Mouse (Mus musculus) spleen, adult 2 months (tissue): ENCODE measurements around the gene Ccdc87. TPM values are rescaled to one million over a fixed set of nuclear protein-coding genes. Genes with fewer than 3 reads are reported as not detected.
A peak's percentile ranks its signal among the peaks of the same experiment; 100 is the strongest.

ENCODE experiments used
- DNase-seq, 2 experiments: peaks; one replicate each; pipeline versions ENCODE4 v3.0.0 to v3.0.0-alpha.2; 2012 to 2021; ENCODE audit warnings: low spot score in 2 of 2, low read depth in 1 of 2
- H3K27ac ChIP-seq: fragments of 200-500 bp; 2 replicates; pipeline ENCODE4 v1.5.1; 2012; ENCODE audit warnings: low read length, inconsistent platforms; ENCODE audit not compliant: insufficient read depth
- H3K27me3 ChIP-seq: fragments of 200-500 bp; 2 replicates; pipeline ENCODE4 v1.6.1; 2012; ENCODE audit warnings: mild to moderate bottlenecking, moderate library complexity, low read length, inconsistent platforms; ENCODE audit not compliant: control insufficient read depth, insufficient read depth
- H3K36me3 ChIP-seq: fragments of 200-500 bp; 2 replicates; pipeline ENCODE4 v1.6.1; 2012; ENCODE audit warnings: mild to moderate bottlenecking, low read length, inconsistent platforms; ENCODE audit not compliant: control insufficient read depth, insufficient read depth
- H3K4me1 ChIP-seq: fragments of 200-500 bp; 2 replicates; pipeline ENCODE4 v1.6.1; 2011; ENCODE audit warnings: inconsistent platforms; ENCODE audit not compliant: control insufficient read depth, insufficient read depth, insufficient read length
- H3K4me3 ChIP-seq: fragments of 200-500 bp; 2 replicates; pipeline ENCODE4 v1.5.1; 2011; ENCODE audit warnings: mild to moderate bottlenecking, inconsistent platforms; ENCODE audit not compliant: insufficient read depth, insufficient read length; ENCODE audit errors: extremely low read depth
- CTCF ChIP-seq: fragments of 200-500 bp; IDR thresholded peaks from 2 replicates; pipeline ENCODE4 v1.5.1; 2011; ENCODE audit warnings: mild to moderate bottlenecking, inconsistent platforms; ENCODE audit not compliant: insufficient read depth, insufficient read length, insufficient replicate concordance; ENCODE audit errors: extremely low read depth
- POLR2A ChIP-seq: fragments of 200-500 bp; IDR thresholded peaks from 2 replicates; pipeline ENCODE4 v1.6.1; 2011; ENCODE audit warnings: low read depth, low read length, inconsistent platforms
- WGBS: fragments of 180-500 bp; shearing (Covaris S2); methylation state at CpG from one replicate; pipeline ENCODE4 v1.1.7; 2018; 5-methylcytosine and 5-hydroxymethylcytosine counted together
- polyA plus RNA-seq: library from polyadenylated mRNA; depleted of rRNA; stranded (reverse); fragments of >200 nt; gene quantifications from 2 replicates; pipeline ENCODE4 v1.2.3, GENCODE M21; 2012

The Ccdc87 gene
- polyA plus RNA-seq, 1 experiment, result 0.02 TPM

GRCm38 (mm10) chr19:4876241-4876640 is 37.1 kb downstream of the Ccdc87 start:
- no peak overlapping the region for H3K4me3 ChIP-seq
- 69% methylated on average over 3 of the region's 4 CpGs for WGBS
- no peak for DNase-seq
- no peak overlapping the region for H3K27ac ChIP-seq
- H3K4me1 ChIP-seq, result peaks cover 4% of the 10 kb centered on the region; the same call in 1 of the 2 replicates
- H3K36me3 ChIP-seq, result no peaks in the 10 kb centered on the region
- H3K27me3 ChIP-seq, result no peaks in the 10 kb centered on the region
- TF ChIP-seq POLR2A (no peak), CTCF (no peak)

GRCm38 (mm10) chr19:4876755-4877154 is 37.6 kb downstream of the Ccdc87 start:
- 88% methylated on average over 3 of the region's 3 CpGs for WGBS
- no peak for TF ChIP-seq CTCF
- peaks cover 4% of the 10 kb centered on the region; the same call in 1 of the 2 replicates for H3K4me1 ChIP-seq
- no peak overlapping the region for H3K27ac ChIP-seq
- no peaks in the 10 kb centered on the region for H3K36me3 ChIP-seq
- no peak overlapping the region for H3K4me3 ChIP-seq
- no peaks in the 10 kb centered on the region for H3K27me3 ChIP-seq
- no peak for DNase-seq

DNA sequence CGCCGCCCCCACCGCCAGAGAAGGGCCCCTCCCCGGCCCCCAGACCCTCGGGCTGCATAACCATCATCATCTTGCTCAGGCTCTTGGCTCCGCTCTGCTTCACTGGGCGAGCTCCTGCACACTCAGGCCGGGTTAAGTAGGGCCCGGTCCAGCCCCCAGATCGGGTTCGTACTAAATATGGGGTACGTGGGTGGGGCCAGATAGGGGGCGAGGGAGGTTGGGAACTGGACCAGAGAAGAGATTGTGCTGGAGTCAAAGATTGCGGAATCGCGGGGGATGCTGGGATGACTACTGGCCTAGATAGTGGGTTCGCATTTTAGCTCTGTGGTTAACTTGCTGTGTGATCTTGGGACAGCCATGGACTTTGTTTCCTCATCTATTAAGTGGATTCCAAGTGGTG is 38.6 kb downstream of the Ccdc87 start, which contains the start of gene Actn3:
Gene Actn3, minus strand, starts transcription at position 125 of the 400 bp plus-strand sequence.
- H3K4me1 ChIP-seq, result peaks cover 4% of the 10 kb centered on the region; the same call in 1 of the 2 replicates
- no peak for DNase-seq

GRCm38 (mm10) chr19:4878405-4879323 is 39.5 kb downstream of the Ccdc87 start, which contains the start of gene Zdhhc24:
Gene Zdhhc24, plus strand, starts transcription at chr19:4878668.
- peak; percentile 88 to 95 for DNase-seq
- H3K36me3 ChIP-seq, result no peaks in the 10 kb centered on the region
- no peaks in the 10 kb centered on the region for H3K27me3 ChIP-seq
- peak within 1 kb of the TSS; percentile 14; the same call in 1 of the 2 replicates for H3K27ac ChIP-seq
- no peak for TF ChIP-seq CTCF
- peak; percentile 43 for TF ChIP-seq POLR2A
- H3K4me1 ChIP-seq, result peaks cover 4% of the 10 kb centered on the region; the same call in 1 of the 2 replicates
- WGBS, result 1% methylated on average over 52 of the region's 52 CpGs
- peak within 1 kb of the TSS; percentile 94 for H3K4me3 ChIP-seq

More for the DNA sequence above, 38.6 kb downstream of the Ccdc87 start, which contains the start of gene Actn3:
- TF ChIP-seq CTCF, result no peak
- no peak for TF ChIP-seq POLR2A
- no peaks in the 10 kb centered on the region for H3K27me3 ChIP-seq
- peak within 1 kb of the TSS; percentile 94 for H3K4me3 ChIP-seq
- no peaks in the 10 kb centered on the region for H3K36me3 ChIP-seq
- peak within 1 kb of the TSS; percentile 14; the same call in 1 of the 2 replicates for H3K27ac ChIP-seq
- WGBS, result 15% methylated on average over 17 of the region's 17 CpGs

DNA sequence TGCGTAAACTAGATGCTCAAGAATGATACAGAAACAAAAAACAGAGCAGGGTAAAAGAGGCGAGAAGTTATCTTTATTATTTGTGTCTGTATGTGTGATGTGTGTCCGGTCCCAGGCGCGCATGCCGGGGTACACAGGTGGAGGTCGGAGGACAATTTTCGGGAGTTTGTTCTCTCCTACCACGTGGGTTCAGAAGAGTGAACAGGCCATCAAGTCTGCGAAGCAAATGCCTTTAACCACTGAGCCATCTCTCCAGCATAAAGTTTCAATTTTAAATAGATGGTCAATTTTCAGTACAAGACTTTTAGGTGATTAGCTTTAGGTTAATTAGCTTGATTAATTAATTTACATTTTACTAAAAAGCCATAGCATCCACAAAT is 40.1 kb downstream of the Ccdc87 start:
- no peaks in the 10 kb centered on the region for H3K36me3 ChIP-seq
- no peaks in the 10 kb centered on the region for H3K27me3 ChIP-seq
- no peak for DNase-seq
- 65% methylated on average over 10 of the region's 10 CpGs for WGBS
- TF ChIP-seq POLR2A (no peak), CTCF (no peak)
- H3K4me1 ChIP-seq, result peaks cover 4% of the 10 kb centered on the region; the same call in 1 of the 2 replicates
- no peak overlapping the region for H3K4me3 ChIP-seq
- H3K27ac ChIP-seq, result no peak overlapping the region

DNA sequence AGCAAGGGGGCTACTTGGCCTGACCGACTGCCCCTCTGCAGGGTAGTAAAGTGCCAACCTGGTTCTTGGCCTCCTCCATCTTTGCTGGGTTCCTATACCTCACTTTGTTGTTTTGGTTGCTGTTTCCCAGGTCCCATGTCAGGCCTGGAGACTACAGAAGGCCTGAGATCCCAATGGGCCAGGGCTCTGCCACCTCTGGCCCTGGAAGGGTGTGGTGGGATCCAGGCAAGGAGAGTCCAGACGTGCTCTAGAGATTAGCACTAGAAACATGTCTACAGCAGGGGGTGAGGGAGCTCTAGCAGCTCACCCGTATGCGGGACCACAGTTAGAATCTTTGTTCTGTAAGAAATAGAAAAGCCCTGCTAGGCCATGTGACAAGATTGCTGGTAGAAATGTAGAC is 44.8 kb downstream of the Ccdc87 start:
- no peaks in the 10 kb centered on the region for H3K4me1 ChIP-seq
- TF ChIP-seq CTCF (no peak), POLR2A (no peak)
- H3K27ac ChIP-seq, result no peak overlapping the region
- no peaks in the 10 kb centered on the region for H3K36me3 ChIP-seq
- H3K4me3 ChIP-seq, result no peak overlapping the region
- DNase-seq, result no peak
- 93% methylated on average over 4 of the region's 4 CpGs for WGBS
- no peaks in the 10 kb centered on the region for H3K27me3 ChIP-seq
